Mouse (Mus musculus) forebrain, postnatal 0 days (tissue): ENCODE results near the gene 1110051M20Rik. TPM values are rescaled to one million over a fixed set of nuclear protein-coding genes. Genes with fewer than 3 reads are reported as not detected.
A peak's percentile ranks its signal among the peaks of the same experiment; 100 is the strongest.

Experiments used
- ATAC-seq: fragments of 200-750 bp; cut with Nextera tagmentation; 2 replicates; pipeline ENCODE4 v1.8.0; 2017; ENCODE audit warnings: mild to moderate bottlenecking, moderate library complexity
- DNase-seq: peaks from one replicate; pipeline ENCODE4 v3.0.0-alpha.2; 2015
- H3K27ac ChIP-seq: fragments of 300-500 bp; sonication (generic); 2 replicates; pipeline ENCODE4 v1.5.1; 2014; ENCODE audit warnings: low read depth, mild to moderate bottlenecking, antibody characterized with exemption, low read length, moderate library complexity, mixed read lengths
- H3K27me3 ChIP-seq: fragments of 300-500 bp; sonication (generic); 2 replicates; pipeline ENCODE4 v1.6.1; 2014; ENCODE audit warnings: mild to moderate bottlenecking, low read length, mixed read lengths; ENCODE audit not compliant: insufficient read depth
- H3K36me3 ChIP-seq: fragments of 300-500 bp; sonication (generic); 2 replicates; pipeline ENCODE4 v1.6.1; 2014; ENCODE audit warnings: mild to moderate bottlenecking, moderate library complexity; ENCODE audit not compliant: insufficient read depth
- H3K4me1 ChIP-seq: fragments of 300-500 bp; sonication (generic); 2 replicates; pipeline ENCODE4 v1.6.1; 2014; ENCODE audit warnings: antibody characterized with exemption; ENCODE audit not compliant: insufficient read depth
- H3K4me2 ChIP-seq: fragments of 300-500 bp; sonication (generic); 2 replicates; pipeline ENCODE4 v1.6.1; 2014; ENCODE audit warnings: low read depth, mild to moderate bottlenecking, moderate library complexity
- H3K4me3 ChIP-seq: fragments of 300-500 bp; sonication (generic); 2 replicates; pipeline ENCODE4 v1.5.1; 2014; ENCODE audit warnings: low read depth, low read length, mixed read lengths
- H3K9ac ChIP-seq: fragments of 300-500 bp; sonication (generic); 2 replicates; pipeline ENCODE4 v1.6.1; 2014; ENCODE audit warnings: mild to moderate bottlenecking
- H3K9me3 ChIP-seq: fragments of 300-500 bp; sonication (generic); 2 replicates; pipeline ENCODE4 v1.6.1; 2016; ENCODE audit warnings: low read length
- CTCF ChIP-seq: sonication (generic); IDR thresholded peaks from 2 replicates; pipeline ENCODE4 v1.5.1; 2016; ENCODE audit warnings: antibody characterized with exemption, control low read depth, low read depth
- WGBS: fragments of 180-500 bp; shearing (Covaris S2); extraction: QIAGEN DNeasy Blood & Tissue Kit; methylation state at CpG from one replicate; pipeline ENCODE4 v1.1.7; 2014; 5-methylcytosine and 5-hydroxymethylcytosine counted together
- polyA plus RNA-seq: library from polyadenylated mRNA; unstranded; fragments of >200 nt; fragmentation: Nextera tagmentation; extraction: Ambion mirVana; gene quantifications from 2 replicates; pipeline ENCODE4 v1.2.1, GENCODE M21; 2015
- total RNA-seq: library from RNA; depleted of rRNA; stranded (reverse); fragments of >200 nt; gene quantifications from 2 replicates; pipeline ENCODE4 v1.2.3, GENCODE M21; 2014

Gene 1110051M20Rik
- total and polyA plus RNA-seq, 2 experiments from 2014 or later, result 147 to 182 TPM

DNA sequence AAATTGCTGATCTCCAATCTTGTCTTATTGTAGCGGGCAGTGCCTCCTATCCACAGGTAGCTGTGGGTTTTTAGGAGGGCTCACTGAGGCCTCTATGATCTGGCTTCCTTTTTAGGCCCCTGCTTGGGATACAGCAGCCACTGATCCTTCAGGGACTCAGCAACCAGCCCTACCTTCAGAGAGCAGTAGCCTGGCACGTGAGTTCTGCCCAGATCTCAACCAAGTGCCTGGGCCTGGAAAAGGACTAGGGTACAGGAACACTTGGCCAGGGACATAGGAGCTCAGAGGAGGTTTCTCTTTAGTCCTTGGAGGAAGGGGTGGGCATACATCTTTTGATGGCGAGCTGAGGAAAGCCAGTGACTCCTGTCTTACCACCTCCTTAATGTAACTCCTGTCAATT is 176.5 kb downstream of the 1110051M20Rik start:
- Histone ChIP-seq H3K4me1 (0 out of 2 replicates have a peak, but pooled peaks cover 9% of the 10 kb centered on the region), H3K27ac (no peak overlapping the region), H3K27me3 (no peaks in the 10 kb centered on the region), H3K36me3 (peaks cover 51% of the 10 kb centered on the region), H3K4me2 (no peak overlapping the region), H3K4me3 (no peak overlapping the region), H3K9me3 (no peaks in the 10 kb centered on the region), H3K9ac (no peak overlapping the region)
- 94% methylated on average over 3 of the region's 3 CpGs for WGBS
- TF ChIP-seq CTCF, result no peak
- DNase-seq (no peak), ATAC-seq (no peak)

DNA sequence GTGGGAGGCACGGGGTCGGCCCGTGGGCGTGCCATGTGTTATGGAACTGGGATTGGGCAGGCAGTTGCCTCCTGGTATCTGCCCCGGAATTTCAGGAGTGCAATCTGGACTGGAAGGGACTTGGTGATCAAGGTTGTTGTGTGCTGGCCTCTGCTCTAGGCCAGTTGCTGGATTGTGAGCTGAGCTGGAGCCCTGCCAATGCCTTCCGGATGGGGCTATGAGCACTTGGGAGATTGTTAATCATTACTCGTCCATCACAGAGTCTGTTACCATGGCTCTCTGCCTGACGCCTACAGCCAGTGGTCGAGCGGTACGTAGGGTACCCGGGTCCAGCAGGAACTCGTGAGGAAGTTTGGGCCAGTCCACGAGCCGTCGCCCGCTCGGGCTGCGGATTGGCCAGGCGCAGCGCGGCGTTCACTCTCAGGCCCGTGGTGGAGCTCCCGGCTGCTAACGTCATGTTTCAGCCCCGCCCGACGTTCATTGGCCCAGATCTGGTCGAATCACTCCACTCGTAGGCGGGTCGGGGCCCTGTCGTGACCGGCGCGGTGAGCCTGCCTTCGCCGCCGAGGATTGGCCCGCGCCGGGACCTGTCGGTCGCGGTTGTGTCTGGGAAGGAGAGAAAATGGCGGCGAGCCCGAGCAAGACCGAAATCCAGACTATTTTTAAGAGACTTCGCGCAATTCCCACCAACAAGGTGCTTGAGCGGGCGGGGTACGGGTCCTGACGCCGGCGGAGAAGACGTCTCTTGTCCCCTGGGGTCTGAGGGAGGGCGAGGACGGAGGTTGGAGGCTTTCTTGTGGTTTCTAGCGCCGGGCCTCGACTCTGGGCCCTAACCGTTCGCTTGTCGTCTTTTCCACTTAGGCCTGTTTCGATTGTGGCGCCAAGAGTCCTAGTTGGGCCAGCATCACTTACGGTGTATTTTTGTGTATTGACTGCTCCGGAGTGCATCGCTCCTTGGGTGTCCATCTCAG is 179.5 kb downstream of the 1110051M20Rik start, which contains the start of gene Arfgap2:
TSS of gene Arfgap2 (plus strand) at position 264 of the 971 bp plus-strand sequence.
- peak; percentile 99 for ATAC-seq
- 0 out of 2 replicates have a peak, but pooled peaks cover 9% of the 10 kb centered on the region for H3K4me1 ChIP-seq
- H3K4me3 ChIP-seq, result peak within 1 kb of the TSS; percentile 79
- no peak for TF ChIP-seq CTCF
- peak within 1 kb of the TSS; percentile 84 for H3K9ac ChIP-seq
- H3K9me3 ChIP-seq, result no peaks in the 10 kb centered on the region
- H3K27ac ChIP-seq, result peak within 1 kb of the TSS; percentile 92
- peak; percentile 99 for DNase-seq
- no peaks in the 10 kb centered on the region for H3K27me3 ChIP-seq
- peaks cover 31% of the 10 kb centered on the region for H3K36me3 ChIP-seq
- H3K4me2 ChIP-seq, result peak within 1 kb of the TSS; percentile 92
- 4% methylated on average over 72 of the region's 72 CpGs for WGBS

DNA sequence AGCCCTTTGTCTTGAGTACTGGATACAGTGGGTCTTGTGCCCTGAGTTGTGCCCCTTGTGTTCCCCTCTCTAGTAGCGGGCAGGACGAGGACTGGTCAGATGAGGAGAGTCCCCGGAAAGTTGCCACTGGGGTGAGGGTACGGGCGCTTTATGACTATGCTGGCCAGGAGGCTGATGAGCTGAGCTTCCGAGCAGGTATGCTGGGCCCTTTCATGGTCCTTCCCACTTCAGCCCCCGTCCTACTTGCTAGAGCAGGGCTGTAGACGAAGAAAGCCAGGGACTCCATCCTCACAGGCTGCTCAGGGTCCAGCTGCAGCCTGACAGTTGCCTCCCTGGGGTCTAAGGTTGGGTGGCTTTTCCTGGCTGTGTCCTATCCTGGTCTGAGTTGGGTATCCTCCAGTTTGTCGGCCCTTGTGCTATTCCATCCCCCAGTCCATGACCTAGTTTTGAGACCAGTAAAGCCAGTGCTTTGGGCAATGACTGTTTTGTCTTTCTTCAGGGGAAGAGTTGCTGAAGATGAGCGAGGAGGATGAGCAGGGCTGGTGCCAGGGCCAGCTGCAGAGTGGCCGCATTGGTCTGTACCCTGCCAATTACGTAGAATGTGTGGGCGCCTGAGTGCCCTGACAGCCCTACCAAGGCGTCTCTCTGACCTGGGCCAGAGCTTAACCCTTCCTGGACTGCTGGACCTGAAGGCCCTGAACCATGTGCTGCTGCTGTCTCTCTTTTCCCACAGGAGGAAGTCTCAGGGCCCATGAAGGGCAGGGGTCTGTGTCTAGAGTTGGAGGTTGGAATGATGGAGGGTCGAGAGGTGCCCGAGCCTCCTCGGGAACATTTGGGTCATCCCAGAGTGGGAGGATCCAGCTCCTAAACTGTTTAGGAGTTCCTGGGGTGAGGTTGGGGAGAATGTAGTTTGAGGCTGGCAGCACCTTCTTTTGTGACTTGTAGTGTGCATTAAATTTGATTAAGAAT is 180.5 kb downstream of the 1110051M20Rik start:
- H3K27ac ChIP-seq, result peak overlapping the region; percentile 92
- H3K9me3 ChIP-seq, result no peaks in the 10 kb centered on the region
- 88% methylated on average over 17 of the region's 17 CpGs for WGBS
- H3K4me3 ChIP-seq, result peak overlapping the region; percentile 79
- H3K4me2 ChIP-seq, result peak overlapping the region; percentile 92
- TF ChIP-seq CTCF, result no peak
- peak overlapping the region; percentile 84; the same call in 1 of the 2 replicates for H3K9ac ChIP-seq
- ATAC-seq, result no peak
- H3K36me3 ChIP-seq, result peaks cover 21% of the 10 kb centered on the region
- DNase-seq, result no peak
- H3K4me1 ChIP-seq, result 0 out of 2 replicates have a peak, but pooled peaks cover 9% of the 10 kb centered on the region
- H3K27me3 ChIP-seq, result no peaks in the 10 kb centered on the region

- Histone ChIP-seq H3K4me2 (no peak overlapping the region), H3K27ac (no peak overlapping the region), H3K9ac (no peak overlapping the region), H3K4me3 (no peak overlapping the region), H3K27me3 (0 out of 2 replicates have a peak, but pooled peaks cover 3% of the 10 kb centered on the region), H3K9me3 (no peaks in the 10 kb centered on the region), H3K4me1 (peaks cover 16% of the 10 kb centered on the region; the same call in 1 of the 2 replicates), H3K36me3 (no peaks in the 10 kb centered on the region)
- ATAC-seq (no peak), DNase-seq (no peak)
- no peak for TF ChIP-seq CTCF
- WGBS, result 88% methylated on average over 1 of the region's 1 CpGs
Observed at GRCm38 (mm10) chr2:91259493-91259892, 185.0 kb downstream of the 1110051M20Rik start.

- ATAC-seq (no peak), DNase-seq (no peak)
- no peak overlapping the region for H3K4me3 ChIP-seq
- no peaks in the 10 kb centered on the region for H3K36me3 ChIP-seq
- H3K27me3 ChIP-seq, result 0 out of 2 replicates have a peak, but pooled peaks cover 3% of the 10 kb centered on the region
- no peak overlapping the region for H3K27ac ChIP-seq
- H3K4me1 ChIP-seq, result peaks cover 13% of the 10 kb centered on the region; the same call in 1 of the 2 replicates
- no peaks in the 10 kb centered on the region for H3K9me3 ChIP-seq
- WGBS, result 59% methylated on average over 1 of the region's 1 CpGs
- H3K4me2 ChIP-seq, result no peak overlapping the region
- H3K9ac ChIP-seq, result no peak overlapping the region
- no peak for TF ChIP-seq CTCF
Observed at GRCm38 (mm10) chr2:91258830-91259229, 185.7 kb downstream of the 1110051M20Rik start.

GRCm38 (mm10) chr2:91258054-91258453 is 186.4 kb downstream of the 1110051M20Rik start:
- H3K4me2 ChIP-seq, result peak overlapping the region; percentile 99
- H3K4me3 ChIP-seq, result no peak overlapping the region
- TF ChIP-seq CTCF, result no peak
- no peak overlapping the region for H3K27ac ChIP-seq
- 0 out of 2 replicates have a peak, but pooled peaks cover 3% of the 10 kb centered on the region for H3K27me3 ChIP-seq
- H3K9ac ChIP-seq, result no peak overlapping the region; the same call in 1 of the 2 replicates
- peaks cover 13% of the 10 kb centered on the region; the same call in 1 of the 2 replicates for H3K4me1 ChIP-seq
- H3K9me3 ChIP-seq, result no peaks in the 10 kb centered on the region
- WGBS, result 41% methylated on average over 5 of the region's 5 CpGs
- DNase-seq, result peak; percentile 30
- no peaks in the 10 kb centered on the region for H3K36me3 ChIP-seq
- peak; percentile 52 for ATAC-seq
